Mouse (Mus musculus): ENCODE results near the gene Dgcr6. TPM values are rescaled to one million over a fixed set of nuclear protein-coding genes. Genes with fewer than 3 reads are reported as not detected.

Dgcr6 gene
- total and polyA plus RNA-seq, 2 experiments = 45.3 to 103 TPM

DNA sequence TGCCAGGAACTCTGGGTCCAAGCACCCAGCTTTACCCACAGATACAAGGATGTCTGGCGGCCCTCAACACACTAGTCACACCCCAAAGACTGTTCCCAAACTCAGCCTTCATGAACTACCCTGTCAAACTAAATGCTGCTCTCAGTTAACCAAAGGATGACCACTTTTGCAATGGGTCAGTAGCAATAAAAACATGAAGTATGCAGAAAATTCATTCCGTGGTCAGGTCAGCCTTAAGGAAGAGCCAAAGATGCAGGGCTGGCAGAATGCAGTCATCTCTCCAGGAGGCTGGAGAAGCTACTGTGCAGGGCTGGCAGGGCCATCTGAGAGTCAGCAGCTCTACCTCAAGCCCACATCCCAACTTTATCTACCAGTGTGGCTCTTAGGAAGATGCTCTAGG lies 26.6 kb downstream of the Dgcr6 start:
- H3K4me1 ChIP-seq (ENCODE audit: control insufficient read depth, insufficient read depth, low read length) = peaks cover 23% of the 10 kb centered on the region
- no peak overlapping the region for H3K4me3 ChIP-seq (ENCODE audit: insufficient read depth, low read depth, low read length)
- TF ChIP-seq CTCF (IDR thresholded peaks at IDR 0.05; ENCODE audit: low read depth, low read length) (no peak), POLR2A (IDR thresholded peaks at IDR 0.05; ENCODE audit: extremely low read depth, insufficient read depth, low read length) (no peak)
- 87% methylated on average over 2 of the region's 2 CpGs for WGBS
- H3K36me3 ChIP-seq (ENCODE audit: control insufficient read depth, insufficient read depth, low read length) = peaks cover 30% of the 10 kb centered on the region
- H3K79me2 ChIP-seq (ENCODE audit: control insufficient read depth, insufficient read depth, low read length) = 0 out of 2 replicates have a peak, but pooled peaks cover 4% of the 10 kb centered on the region
- no peaks in the 10 kb centered on the region for H3K27me3 ChIP-seq (ENCODE audit: control insufficient read depth, insufficient read depth, low read length)
- no peak overlapping the region for H3K27ac ChIP-seq (replicated peaks; ENCODE audit: insufficient read depth, low read depth, low read length)
- H3K9ac ChIP-seq (ENCODE audit: low read depth, low read length) = no peak overlapping the region
- no peak for DNase-seq (ENCODE audit: extremely low read depth, low read depth, low spot score)

DNA sequence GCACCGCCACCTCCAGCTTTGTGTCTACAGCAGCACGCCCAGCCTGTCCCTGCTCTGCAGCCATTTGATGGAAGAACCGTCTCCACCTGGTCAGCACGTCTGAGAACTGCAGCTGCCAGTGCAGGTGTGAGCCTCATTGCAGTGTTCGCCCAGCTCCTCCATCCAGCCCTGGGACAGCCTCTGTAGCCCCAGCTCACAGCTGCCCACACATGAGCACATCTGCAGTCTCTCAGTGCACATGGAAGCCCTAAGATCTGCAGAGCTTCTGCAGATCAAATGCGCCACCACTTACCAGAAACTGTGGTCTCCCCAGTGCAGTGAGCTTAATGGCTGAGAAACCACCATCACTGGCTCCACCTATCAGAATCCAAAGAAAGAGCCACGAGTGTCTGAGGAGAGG lies 27.5 kb downstream of the Dgcr6 start:
- TF ChIP-seq CTCF (IDR thresholded peaks at IDR 0.05; ENCODE audit: low read depth, low read length) (no peak), POLR2A (IDR thresholded peaks at IDR 0.05; ENCODE audit: extremely low read depth, insufficient read depth, low read length) (no peak)
- peak overlapping the region; percentile 55; the same call in 1 of the 2 replicates for H3K27ac ChIP-seq (replicated peaks; ENCODE audit: insufficient read depth, low read depth, low read length)
- 0 out of 2 replicates have a peak, but pooled peaks cover 4% of the 10 kb centered on the region for H3K79me2 ChIP-seq (ENCODE audit: control insufficient read depth, insufficient read depth, low read length)
- H3K36me3 ChIP-seq (ENCODE audit: control insufficient read depth, insufficient read depth, low read length) = peaks cover 26% of the 10 kb centered on the region
- H3K4me3 ChIP-seq (ENCODE audit: insufficient read depth, low read depth, low read length) = no peak overlapping the region
- WGBS = 89% methylated on average over 7 of the region's 7 CpGs
- peaks cover 30% of the 10 kb centered on the region for H3K4me1 ChIP-seq (ENCODE audit: control insufficient read depth, insufficient read depth, low read length)
- no peak for DNase-seq (ENCODE audit: extremely low read depth, low read depth, low spot score)
- no peaks in the 10 kb centered on the region for H3K27me3 ChIP-seq (ENCODE audit: control insufficient read depth, insufficient read depth, low read length)
- H3K9ac ChIP-seq (ENCODE audit: low read depth, low read length) = no peak overlapping the region

DNA sequence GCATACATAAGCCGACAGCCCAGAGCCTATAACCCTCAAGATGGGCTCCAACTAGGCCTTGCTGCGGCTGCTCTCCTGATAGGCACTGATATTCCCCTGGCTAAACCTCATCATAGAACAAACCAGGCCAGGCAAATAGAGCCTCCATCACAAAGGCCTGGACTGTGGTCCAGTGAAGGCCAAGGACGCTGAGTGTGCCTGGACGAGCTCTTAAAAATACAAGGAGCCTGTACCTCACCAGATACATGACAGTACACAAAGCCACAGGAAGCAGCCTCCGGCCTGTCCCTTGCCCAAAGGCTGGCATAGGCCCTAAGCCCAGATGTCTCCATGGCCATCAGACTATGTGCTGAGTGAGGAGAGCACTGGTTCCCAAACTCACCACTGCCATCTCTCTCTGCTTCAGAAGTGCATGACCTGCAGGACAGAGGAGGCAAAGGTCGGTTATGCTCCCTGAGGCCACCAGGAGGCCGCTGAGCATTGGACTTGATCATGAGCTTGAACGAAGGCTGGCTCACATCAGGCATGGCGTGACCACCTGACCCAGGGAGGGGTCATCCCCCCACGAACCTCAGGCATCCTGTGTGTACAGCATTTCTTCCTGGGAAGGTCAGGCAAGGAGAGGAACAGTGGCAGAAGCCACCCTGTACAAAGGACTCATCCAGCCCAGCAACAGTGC lies 28.6 kb downstream of the Dgcr6 start:
- Histone ChIP-seq H3K9ac (ENCODE audit: low read depth, low read length) (peak overlapping the region; percentile 5; the same call in 1 of the 2 replicates), H3K4me3 (ENCODE audit: insufficient read depth, low read depth, low read length) (no peak overlapping the region), H3K36me3 (ENCODE audit: control insufficient read depth, insufficient read depth, low read length) (peaks cover 23% of the 10 kb centered on the region), H3K4me1 (ENCODE audit: control insufficient read depth, insufficient read depth, low read length) (peaks cover 35% of the 10 kb centered on the region), H3K27me3 (ENCODE audit: control insufficient read depth, insufficient read depth, low read length) (no peaks in the 10 kb centered on the region), H3K79me2 (ENCODE audit: control insufficient read depth, insufficient read depth, low read length) (0 out of 2 replicates have a peak, but pooled peaks cover 4% of the 10 kb centered on the region), H3K27ac (replicated peaks; ENCODE audit: insufficient read depth, low read depth, low read length) (peak overlapping the region; percentile 95)
- 50% methylated on average over 10 of the region's 10 CpGs for WGBS
- TF ChIP-seq CTCF (IDR thresholded peaks at IDR 0.05; ENCODE audit: low read depth, low read length) (peak; percentile 78), POLR2A (IDR thresholded peaks at IDR 0.05; ENCODE audit: extremely low read depth, insufficient read depth, low read length) (no peak)
- peak; percentile 95 for DNase-seq (ENCODE audit: extremely low read depth, low read depth, low spot score)

DNA sequence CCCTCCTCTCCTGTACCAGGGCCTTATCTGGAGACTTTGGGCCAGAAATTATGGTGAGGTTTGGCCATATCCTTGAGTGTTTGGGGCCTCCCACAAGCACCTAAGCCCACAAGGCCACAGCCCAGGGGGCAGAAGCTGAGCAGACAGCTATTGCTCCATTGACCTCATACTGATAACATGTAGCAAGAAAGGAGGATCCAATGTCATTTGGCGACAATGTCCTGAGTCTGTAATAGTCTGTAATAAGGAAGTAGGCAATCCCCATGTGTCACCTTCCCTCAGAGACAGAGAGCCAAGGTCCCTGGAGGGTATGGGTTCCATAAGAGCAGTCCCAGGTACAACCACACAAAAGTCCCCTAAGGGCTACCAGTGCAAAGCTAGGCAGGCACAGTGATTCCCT lies 29.6 kb downstream of the Dgcr6 start:
- WGBS = 28% methylated on average over 1 of the region's 1 CpGs
- peak overlapping the region; percentile 28; the same call in 1 of the 2 replicates for H3K9ac ChIP-seq (ENCODE audit: low read depth, low read length)
- H3K27ac ChIP-seq (replicated peaks; ENCODE audit: insufficient read depth, low read depth, low read length) = peak overlapping the region; percentile 95
- H3K4me1 ChIP-seq (ENCODE audit: control insufficient read depth, insufficient read depth, low read length) = peaks cover 38% of the 10 kb centered on the region
- peaks cover 9% of the 10 kb centered on the region; the same call in 1 of the 2 replicates for H3K79me2 ChIP-seq (ENCODE audit: control insufficient read depth, insufficient read depth, low read length)
- no peak for TF ChIP-seq CTCF (IDR thresholded peaks at IDR 0.05; ENCODE audit: low read depth, low read length)
- TF ChIP-seq POLR2A (IDR thresholded peaks at IDR 0.05; ENCODE audit: extremely low read depth, insufficient read depth, low read length) = no peak
- H3K36me3 ChIP-seq (ENCODE audit: control insufficient read depth, insufficient read depth, low read length) = peaks cover 18% of the 10 kb centered on the region
- H3K4me3 ChIP-seq (ENCODE audit: insufficient read depth, low read depth, low read length) = no peak overlapping the region
- DNase-seq (ENCODE audit: extremely low read depth, low read depth, low spot score) = peak; percentile 49
- no peaks in the 10 kb centered on the region for H3K27me3 ChIP-seq (ENCODE audit: control insufficient read depth, insufficient read depth, low read length)

DNA sequence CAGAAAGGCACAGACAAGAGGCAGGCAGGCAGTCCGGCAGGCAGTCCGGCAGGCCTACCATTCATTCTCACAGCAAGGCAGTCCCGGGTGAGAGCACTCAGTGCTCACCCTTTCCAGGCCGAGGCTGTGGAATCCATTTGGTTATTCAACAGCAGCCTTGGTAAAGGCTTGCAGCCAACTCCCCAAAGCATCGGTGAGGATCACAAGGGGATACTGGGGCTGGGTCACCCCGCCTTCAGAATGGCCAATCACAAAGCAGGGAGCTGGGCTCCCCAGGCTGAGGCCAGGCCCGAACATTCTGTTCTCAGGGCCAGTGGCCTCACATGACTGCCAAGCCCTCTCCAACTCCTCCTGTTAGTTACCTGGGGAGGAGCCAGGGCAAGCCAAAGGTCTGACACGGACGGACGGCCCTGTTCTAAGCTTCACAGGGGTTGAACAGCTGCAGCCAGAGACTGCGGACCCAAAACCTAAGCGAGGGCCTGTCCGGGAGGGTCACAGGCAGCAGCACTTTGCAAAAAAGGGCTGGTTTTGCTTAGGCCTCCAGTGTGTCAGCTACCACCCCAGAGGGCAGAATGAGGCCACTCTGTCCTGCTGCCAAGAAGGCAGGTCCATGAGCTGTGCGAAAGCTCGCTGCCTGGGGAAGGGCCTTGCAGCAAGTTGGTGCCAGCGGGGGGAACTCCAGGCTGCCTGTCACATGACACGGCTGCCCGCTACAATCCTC lies 30.7 kb downstream of the Dgcr6 start:
- peak overlapping the region; percentile 42; the same call in 1 of the 2 replicates for H3K4me3 ChIP-seq (ENCODE audit: insufficient read depth, low read depth, low read length)
- H3K4me1 ChIP-seq (ENCODE audit: control insufficient read depth, insufficient read depth, low read length) = peaks cover 47% of the 10 kb centered on the region
- peak overlapping the region; percentile 76 for H3K9ac ChIP-seq (ENCODE audit: low read depth, low read length)
- H3K27me3 ChIP-seq (ENCODE audit: control insufficient read depth, insufficient read depth, low read length) = no peaks in the 10 kb centered on the region
- H3K36me3 ChIP-seq (ENCODE audit: control insufficient read depth, insufficient read depth, low read length) = peaks cover 11% of the 10 kb centered on the region
- peaks cover 20% of the 10 kb centered on the region; the same call in 1 of the 2 replicates for H3K79me2 ChIP-seq (ENCODE audit: control insufficient read depth, insufficient read depth, low read length)
- H3K27ac ChIP-seq (replicated peaks; ENCODE audit: insufficient read depth, low read depth, low read length) = peak overlapping the region; percentile 95
- DNase-seq (ENCODE audit: extremely low read depth, low read depth, low spot score) = peak; percentile 96
- 24% methylated on average over 18 of the region's 18 CpGs for WGBS
- TF ChIP-seq CTCF (IDR thresholded peaks at IDR 0.05; ENCODE audit: low read depth, low read length) (no peak), POLR2A (IDR thresholded peaks at IDR 0.05; ENCODE audit: extremely low read depth, insufficient read depth, low read length) (peak; percentile 52; the same call in 1 of the 2 replicates)
